Mouse (Mus musculus): ENCODE data around the gene Zbtb48. TPM values are rescaled to one million over a fixed set of nuclear protein-coding genes. Genes with fewer than 3 reads are reported as not detected.

Zbtb48 gene
- polyA plus RNA-seq, 1 experiment from 2014 or later: 11.6 TPM

- Histone ChIP-seq H3K4me1 (peaks cover 49% of the 10 kb centered on the region), H3K27me3 (replicated peaks) (no peaks in the 10 kb centered on the region), H3K9ac (peak overlapping the region; percentile 52; the same call in 1 of the 2 replicates), H3K4me3 (no peak overlapping the region), H3K4me2 (no peak overlapping the region), H3K9me3 (no peaks in the 10 kb centered on the region), H3K36me3 (peaks cover 57% of the 10 kb centered on the region), H3K27ac (replicated peaks) (no peak overlapping the region)
- 62% methylated on average over 8 of the region's 8 CpGs for WGBS
- no peak for ATAC-seq (ENCODE audit: extremely low read depth, insufficient number of reproducible peaks, low FRiP score, low TSS enrichment)
These were observed 40.8 kb downstream of the Zbtb48 start for GRCm38 (mm10) chr4:151986650-151987049.

- Histone ChIP-seq H3K4me2 (no peak overlapping the region), H3K36me3 (peaks cover 53% of the 10 kb centered on the region), H3K4me3 (no peak overlapping the region), H3K9ac (peak overlapping the region; percentile 52; the same call in 1 of the 2 replicates), H3K4me1 (peaks cover 52% of the 10 kb centered on the region), H3K9me3 (no peaks in the 10 kb centered on the region), H3K27ac (replicated peaks) (no peak overlapping the region), H3K27me3 (replicated peaks) (no peaks in the 10 kb centered on the region)
- WGBS: 39% methylated on average over 10 of the region's 10 CpGs
- ATAC-seq (ENCODE audit: extremely low read depth, insufficient number of reproducible peaks, low FRiP score, low TSS enrichment): no peak
These were observed 41.6 kb downstream of the Zbtb48 start for GRCm38 (mm10) chr4:151985886-151986285.

GRCm38 (mm10) chr4:151983560-151983959 lies 43.9 kb downstream of the Zbtb48 start:
- Histone ChIP-seq H3K4me2 (peak overlapping the region; percentile 37), H3K36me3 (peaks cover 62% of the 10 kb centered on the region), H3K4me3 (peak overlapping the region; percentile 16), H3K27me3 (replicated peaks) (no peaks in the 10 kb centered on the region), H3K9ac (peak overlapping the region; percentile 65), H3K4me1 (peaks cover 46% of the 10 kb centered on the region), H3K9me3 (no peaks in the 10 kb centered on the region), H3K27ac (replicated peaks) (0 out of 2 replicates have a peak overlapping the region, but pooled peaks have one; percentile 24)
- 0 out of 2 replicates have a peak, but pooled peaks have one; percentile 10 for ATAC-seq (ENCODE audit: extremely low read depth, insufficient number of reproducible peaks, low FRiP score, low TSS enrichment)
- WGBS: 29% methylated on average over 8 of the region's 9 CpGs

- H3K27ac ChIP-seq (replicated peaks): 0 out of 2 replicates have a peak overlapping the region, but pooled peaks have one; percentile 12
- peak overlapping the region; percentile 65 for H3K9ac ChIP-seq
- peak overlapping the region; percentile 16 for H3K4me3 ChIP-seq
- WGBS: 51% methylated on average over 17 of the region's 17 CpGs
- H3K9me3 ChIP-seq: no peaks in the 10 kb centered on the region
- ATAC-seq (ENCODE audit: extremely low read depth, insufficient number of reproducible peaks, low FRiP score, low TSS enrichment): no peak
- no peaks in the 10 kb centered on the region for H3K27me3 ChIP-seq (replicated peaks)
- peak overlapping the region; percentile 37 for H3K4me2 ChIP-seq
- H3K36me3 ChIP-seq: peaks cover 66% of the 10 kb centered on the region
- H3K4me1 ChIP-seq: peaks cover 43% of the 10 kb centered on the region
These were observed 44.4 kb downstream of the Zbtb48 start for GRCm38 (mm10) chr4:151983043-151983442.

- H3K36me3 ChIP-seq: peaks cover 75% of the 10 kb centered on the region
- no peaks in the 10 kb centered on the region for H3K9me3 ChIP-seq
- no peaks in the 10 kb centered on the region for H3K27me3 ChIP-seq (replicated peaks)
- WGBS: 15% methylated on average over 5 of the region's 5 CpGs
- peaks cover 27% of the 10 kb centered on the region for H3K4me1 ChIP-seq
- H3K4me3 ChIP-seq: no peak overlapping the region
- H3K9ac ChIP-seq: no peak overlapping the region
- ATAC-seq (ENCODE audit: extremely low read depth, insufficient number of reproducible peaks, low FRiP score, low TSS enrichment): peak; percentile 15; the same call in 1 of the 2 replicates
- H3K27ac ChIP-seq (replicated peaks): no peak overlapping the region
- no peak overlapping the region for H3K4me2 ChIP-seq
These were observed 46.1 kb downstream of the Zbtb48 start for GRCm38 (mm10) chr4:151981363-151981762.

GRCm38 (mm10) chr4:151980699-151981098 lies 46.8 kb downstream of the Zbtb48 start:
- Histone ChIP-seq H3K9me3 (no peaks in the 10 kb centered on the region), H3K4me3 (no peak overlapping the region), H3K27me3 (replicated peaks) (no peaks in the 10 kb centered on the region), H3K4me1 (peaks cover 20% of the 10 kb centered on the region), H3K36me3 (peaks cover 79% of the 10 kb centered on the region), H3K4me2 (no peak overlapping the region), H3K27ac (replicated peaks) (no peak overlapping the region), H3K9ac (no peak overlapping the region)
- no peak for ATAC-seq (ENCODE audit: extremely low read depth, insufficient number of reproducible peaks, low FRiP score, low TSS enrichment)
- WGBS: 72% methylated on average over 8 of the region's 8 CpGs

- no peak overlapping the region for H3K27ac ChIP-seq (replicated peaks)
- H3K36me3 ChIP-seq: peaks cover 86% of the 10 kb centered on the region
- no peaks in the 10 kb centered on the region for H3K27me3 ChIP-seq (replicated peaks)
- no peak overlapping the region for H3K4me2 ChIP-seq
- H3K9me3 ChIP-seq: peaks cover 3% of the 10 kb centered on the region; the same call in 1 of the 2 replicates
- no peak overlapping the region for H3K9ac ChIP-seq
- WGBS: 38% methylated on average over 10 of the region's 10 CpGs
- H3K4me3 ChIP-seq: no peak overlapping the region
- H3K4me1 ChIP-seq: peaks cover 5% of the 10 kb centered on the region
- no peak for ATAC-seq (ENCODE audit: extremely low read depth, insufficient number of reproducible peaks, low FRiP score, low TSS enrichment)
These were observed 49.7 kb downstream of the Zbtb48 start for GRCm38 (mm10) chr4:151977748-151978147.

- Histone ChIP-seq H3K9ac (no peak overlapping the region), H3K9me3 (peaks cover 3% of the 10 kb centered on the region; the same call in 1 of the 2 replicates), H3K36me3 (peaks cover 87% of the 10 kb centered on the region), H3K27ac (replicated peaks) (no peak overlapping the region), H3K4me3 (no peak overlapping the region), H3K4me1 (peaks cover 6% of the 10 kb centered on the region), H3K4me2 (no peak overlapping the region), H3K27me3 (replicated peaks) (no peaks in the 10 kb centered on the region)
- no peak for ATAC-seq (ENCODE audit: extremely low read depth, insufficient number of reproducible peaks, low FRiP score, low TSS enrichment)
- 86% methylated on average over 3 of the region's 3 CpGs for WGBS
These were observed 52.0 kb downstream of the Zbtb48 start for GRCm38 (mm10) chr4:151975441-151975840.

- Histone ChIP-seq H3K27me3 (replicated peaks) (no peaks in the 10 kb centered on the region), H3K4me2 (no peak overlapping the region), H3K4me1 (peaks cover 7% of the 10 kb centered on the region), H3K36me3 (peaks cover 89% of the 10 kb centered on the region), H3K9me3 (peaks cover 3% of the 10 kb centered on the region; the same call in 1 of the 2 replicates), H3K27ac (replicated peaks) (no peak overlapping the region), H3K4me3 (no peak overlapping the region), H3K9ac (no peak overlapping the region)
- 68% methylated on average over 10 of the region's 10 CpGs for WGBS
- ATAC-seq (ENCODE audit: extremely low read depth, insufficient number of reproducible peaks, low FRiP score, low TSS enrichment): no peak
These were observed 55.1 kb downstream of the Zbtb48 start for GRCm38 (mm10) chr4:151972221-151972967.

Other genes with a start within 250 kb of the Zbtb48 start
- 118 and 142 TPM in 2 replicates for gene Camta1, start 165.8 kb downstream of the Zbtb48 start, polyA plus RNA-seq (2015; fragmentation: Nextera tagmentation; extraction: Ambion mirVana)
- gene Dnajc11, start 94.0 kb downstream of the Zbtb48 start, polyA plus RNA-seq (2015; fragmentation: Nextera tagmentation; extraction: Ambion mirVana): 57.1 and 59.2 TPM in 2 replicates
- 26.1 and 28.0 TPM in 2 replicates for gene Thap3, start 38.7 kb downstream of the Zbtb48 start, polyA plus RNA-seq (2015; fragmentation: Nextera tagmentation; extraction: Ambion mirVana)
- gene Phf13, start 31.4 kb downstream of the Zbtb48 start, polyA plus RNA-seq (2015; fragmentation: Nextera tagmentation; extraction: Ambion mirVana): 17.8 and 18.3 TPM in 2 replicates
- 23.2 and 25.9 TPM in 2 replicates for gene Klhl21, start 18.9 kb downstream of the Zbtb48 start, polyA plus RNA-seq (2015; fragmentation: Nextera tagmentation; extraction: Ambion mirVana)
- 0.11 TPM in 1 of 2 replicates, not detected in the other for gene Tas1r1, start 10.9 kb upstream of the Zbtb48 start, polyA plus RNA-seq (2015; fragmentation: Nextera tagmentation; extraction: Ambion mirVana)
- gene Nol9, start 11.7 kb upstream of the Zbtb48 start, polyA plus RNA-seq (2015; fragmentation: Nextera tagmentation; extraction: Ambion mirVana): 17.2 and 18.1 TPM in 2 replicates
- gene Plekhg5, start 44.8 kb upstream of the Zbtb48 start, polyA plus RNA-seq (2015; fragmentation: Nextera tagmentation; extraction: Ambion mirVana): 11.6 and 12.7 TPM in 2 replicates
- gene Tnfrsf25, start 88.3 kb upstream of the Zbtb48 start, polyA plus RNA-seq (2015; fragmentation: Nextera tagmentation; extraction: Ambion mirVana): 0.73 and 0.80 TPM in 2 replicates
- 0.87 and 1.1 TPM in 2 replicates for gene Espn, start 124.7 kb upstream of the Zbtb48 start, polyA plus RNA-seq (2015; fragmentation: Nextera tagmentation; extraction: Ambion mirVana)
- not detected in 2 replicates for gene Hes2, start 131.2 kb upstream of the Zbtb48 start, polyA plus RNA-seq (2015; fragmentation: Nextera tagmentation; extraction: Ambion mirVana)
- gene Acot7, start 150.5 kb upstream of the Zbtb48 start, polyA plus RNA-seq (2015; fragmentation: Nextera tagmentation; extraction: Ambion mirVana): 73.9 and 84.7 TPM in 2 replicates
- 9.2 and 9.6 TPM in 2 replicates for gene Gpr153, start 246.6 kb upstream of the Zbtb48 start, polyA plus RNA-seq (2015; fragmentation: Nextera tagmentation; extraction: Ambion mirVana)

All from heart, embryonic 13.5 days (tissue).